Mouse (Mus musculus) lung, embryonic 14.5 days (tissue): ENCODE results near the gene Astn1. TPM values are rescaled to one million over a fixed set of nuclear protein-coding genes. Genes with fewer than 3 reads are reported as not detected.

ENCODE experiments used
- ATAC-seq: fragments of 200-750 bp; cut with Nextera tagmentation; 2 replicates; pipeline ENCODE4 v1.8.0; 2017; ENCODE audit warnings: mild to moderate bottlenecking, moderate TSS enrichment, moderate library complexity; ENCODE audit not compliant: insufficient read depth
- DNase-seq: peaks from one replicate; pipeline ENCODE4 v3.0.0-alpha.2; 2015
- H3K27ac ChIP-seq: fragments of 300-500 bp; sonication (generic); 2 replicates; pipeline ENCODE4 v1.5.1; 2014; ENCODE audit warnings: low read depth, mild to moderate bottlenecking, moderate library complexity
- H3K27me3 ChIP-seq: fragments of 300-500 bp; sonication (generic); 2 replicates; pipeline ENCODE4 v1.6.1; 2014; ENCODE audit warnings: low read length, control low read depth; ENCODE audit not compliant: insufficient read depth
- H3K36me3 ChIP-seq: fragments of 300-500 bp; sonication (generic); 2 replicates; pipeline ENCODE4 v1.6.1; 2014; ENCODE audit warnings: control low read depth; ENCODE audit not compliant: insufficient read depth
- H3K4me1 ChIP-seq: fragments of 300-500 bp; sonication (generic); 2 replicates; pipeline ENCODE4 v1.6.1; 2014; ENCODE audit warnings: antibody characterized with exemption, control low read depth; ENCODE audit not compliant: insufficient read depth
- H3K4me2 ChIP-seq: fragments of 300-500 bp; sonication (generic); 2 replicates; pipeline ENCODE4 v1.6.1; 2014; ENCODE audit warnings: mild to moderate bottlenecking
- H3K4me3 ChIP-seq: fragments of 300-500 bp; sonication (generic); 2 replicates; pipeline ENCODE4 v1.5.1; 2014; ENCODE audit warnings: low read depth, low read length
- H3K9ac ChIP-seq: fragments of 300-500 bp; sonication (generic); 2 replicates; pipeline ENCODE4 v1.6.1; 2014
- H3K9me3 ChIP-seq: fragments of 300-500 bp; sonication (generic); 2 replicates; pipeline ENCODE4 v1.6.1; 2016; ENCODE audit warnings: low read depth, low read length, control low read depth
- CTCF ChIP-seq: IDR thresholded peaks from 2 replicates; pipeline ENCODE4 v1.5.1; 2016; ENCODE audit warnings: antibody characterized with exemption, low read depth
- WGBS: fragments of 180-500 bp; shearing (Covaris S2); extraction: QIAGEN DNeasy Blood & Tissue Kit; methylation state at CpG from one replicate; pipeline ENCODE4 v1.1.7; 2014; 5-methylcytosine and 5-hydroxymethylcytosine counted together
- microRNA counts: library from miRNA; unstranded; fragments of <30 nt; microRNA quantifications from one replicate; lab custom pipeline; 2016
- microRNA-seq: library from miRNA; unstranded; fragments of <30 nt; microRNA quantifications from one replicate; pipeline ENCODE4, GENCODE M21; 2016; ENCODE audit warnings: borderline number of aligned reads
- polyA plus RNA-seq: library from polyadenylated mRNA; unstranded; fragments of >200 nt; fragmentation: Nextera tagmentation; extraction: Ambion mirVana; gene quantifications from 2 replicates; pipeline ENCODE4 v1.2.1, GENCODE M21; 2014

The Astn1 gene
- polyA plus RNA-seq, 1 experiment from 2014 or later, result 0.36 TPM

- DNase-seq, result peak; percentile 40
- no peaks in the 10 kb centered on the region for H3K9me3 ChIP-seq
Measured at GRCm38 (mm10) chr1:158739132-158739919, 377.3 kb downstream of the Astn1 start.

GRCm38 (mm10) chr1:158740161-158740766 is 378.2 kb downstream of the Astn1 start:
- WGBS, result 61% methylated on average over 6 of the region's 6 CpGs
- DNase-seq, result no peak
- ATAC-seq, result no peak
- no peaks in the 10 kb centered on the region for H3K27me3 ChIP-seq
- no peaks in the 10 kb centered on the region for H3K36me3 ChIP-seq
- H3K4me3 ChIP-seq, result no peak overlapping the region
- no peak overlapping the region for H3K27ac ChIP-seq
- no peak overlapping the region for H3K9ac ChIP-seq
- no peaks in the 10 kb centered on the region for H3K9me3 ChIP-seq
- H3K4me1 ChIP-seq, result no peaks in the 10 kb centered on the region
- no peak for TF ChIP-seq CTCF
- H3K4me2 ChIP-seq, result no peak overlapping the region

More at GRCm38 (mm10) chr1:158739132-158739919, 377.3 kb downstream of the Astn1 start:
- no peak overlapping the region for H3K27ac ChIP-seq
- 37% methylated on average over 5 of the region's 5 CpGs for WGBS
- ATAC-seq, result no peak
- no peak overlapping the region for H3K4me3 ChIP-seq
- no peaks in the 10 kb centered on the region for H3K4me1 ChIP-seq
- no peaks in the 10 kb centered on the region for H3K36me3 ChIP-seq
- H3K4me2 ChIP-seq, result no peak overlapping the region
- TF ChIP-seq CTCF, result no peak
- H3K27me3 ChIP-seq, result no peaks in the 10 kb centered on the region
- H3K9ac ChIP-seq, result no peak overlapping the region

- no peak for TF ChIP-seq CTCF
- no peak for ATAC-seq
- no peak overlapping the region for H3K27ac ChIP-seq
- no peak overlapping the region for H3K4me2 ChIP-seq
- H3K36me3 ChIP-seq, result no peaks in the 10 kb centered on the region
- H3K9ac ChIP-seq, result no peak overlapping the region
- H3K4me3 ChIP-seq, result no peak overlapping the region
- DNase-seq, result no peak
- H3K27me3 ChIP-seq, result no peaks in the 10 kb centered on the region
- WGBS, result 91% methylated on average over 5 of the region's 5 CpGs
- no peaks in the 10 kb centered on the region for H3K9me3 ChIP-seq
- no peaks in the 10 kb centered on the region for H3K4me1 ChIP-seq
Measured at GRCm38 (mm10) chr1:158740949-158741348, 378.9 kb downstream of the Astn1 start.

MicroRNAs encoded within 50 kb of the gene (microRNA counts, 519-probe panel; counts per million panel counts)
- 2,186 counts per million, percentile 30 among the panel's probes with 10 or more counts for microRNA mmu-miR-488 (lab: Ali Mortazavi, UCI)

Small RNAs within 50 kb of the gene (microRNA-seq; reads per million reads assigned to microRNA genes)
- 2.6 reads per million, percentile 6 among the genes with 10 or more reads in this experiment for gene Mir488

Other genes starting within 250 kb of the Astn1 start
- gene Brinp2, start 5.9 kb upstream of the Astn1 start, polyA plus RNA-seq, result 0.24 and 0.34 TPM in 2 replicates